Mouse (Mus musculus): ENCODE results near the gene Tbc1d10b.

DNA sequence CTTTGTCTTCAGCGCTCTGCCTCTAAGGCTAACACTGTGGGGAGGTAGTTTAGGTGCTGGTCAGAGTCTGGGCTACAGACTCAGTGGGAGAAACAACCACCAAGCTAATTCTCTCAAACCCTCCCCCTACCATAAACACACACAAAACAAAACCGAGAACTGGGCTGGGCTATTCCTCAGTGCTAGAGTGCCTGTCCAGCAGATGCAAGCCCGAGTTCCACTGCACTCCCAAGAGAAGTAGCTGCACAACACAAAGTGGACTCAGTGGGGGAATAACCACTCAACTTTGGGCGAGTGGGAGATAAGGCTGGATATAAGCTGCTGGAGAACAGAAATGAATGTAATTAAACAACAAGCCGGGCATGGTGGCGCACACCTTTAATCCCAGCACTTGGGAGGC is 17.6 kb downstream of the Tbc1d10b start:
- no peak for TF ChIP-seq CTCF (conservative IDR thresholded peaks at IDR 0.05; ENCODE audit: low read length)
- TF ChIP-seq NANOG (IDR thresholded peaks at IDR 0.05; ENCODE audit: borderline replicate concordance, low read length) = no peak
- no peak for TF ChIP-seq POU5F1 (IDR thresholded peaks at IDR 0.05; ENCODE audit: borderline replicate concordance, low read length)
